Mouse (Mus musculus) midbrain, embryonic 11.5 days (tissue): Measurements from ENCODE around the gene Tmprss7. TPM values are rescaled to one million over a fixed set of nuclear protein-coding genes. Genes with fewer than 3 reads are reported as not detected.

Source experiments
- ATAC-seq: fragments of 200-750 bp; cut with Nextera tagmentation; 2 replicates; pipeline ENCODE4 v1.8.0; 2017; ENCODE audit warnings: moderate TSS enrichment, moderate library complexity; ENCODE audit not compliant: low FRiP score
- DNase-seq: peaks from one replicate; pipeline ENCODE4 v3.0.0; 2015; ENCODE audit warnings: low spot score; ENCODE audit errors: missing footprints
- H3K27ac ChIP-seq: fragments of 300-500 bp; sonication (generic); 2 replicates; pipeline ENCODE4 v1.5.1; 2014; ENCODE audit warnings: low read depth, low read length
- H3K27me3 ChIP-seq: fragments of 300-500 bp; sonication (generic); 2 replicates; pipeline ENCODE4 v1.6.1; 2014; ENCODE audit warnings: mild to moderate bottlenecking, low read length, moderate library complexity, mixed read lengths; ENCODE audit not compliant: control insufficient read depth, insufficient read depth
- H3K36me3 ChIP-seq: fragments of 300-500 bp; sonication (generic); 2 replicates; pipeline ENCODE4 v1.6.1; 2014; ENCODE audit warnings: mild to moderate bottlenecking, low read length, moderate library complexity, mixed read lengths; ENCODE audit not compliant: control insufficient read depth, insufficient read depth
- H3K4me1 ChIP-seq: fragments of 300-500 bp; sonication (generic); 2 replicates; pipeline ENCODE4 v1.6.1; 2014; ENCODE audit warnings: low read length; ENCODE audit not compliant: control insufficient read depth, insufficient read depth
- H3K4me2 ChIP-seq: fragments of 300-500 bp; sonication (generic); 2 replicates; pipeline ENCODE4 v1.6.1; 2014; ENCODE audit warnings: mild to moderate bottlenecking, moderate library complexity
- H3K4me3 ChIP-seq: fragments of 300-500 bp; sonication (generic); 2 replicates; pipeline ENCODE4 v1.5.1; 2014; ENCODE audit warnings: low read depth, low read length
- H3K9ac ChIP-seq: fragments of 300-500 bp; sonication (generic); 2 replicates; pipeline ENCODE4 v1.6.1; 2014; ENCODE audit warnings: low read length
- H3K9me3 ChIP-seq: fragments of 300-500 bp; sonication (generic); 2 replicates; pipeline ENCODE4 v1.6.1; 2016; ENCODE audit warnings: low read length; ENCODE audit not compliant: control insufficient read depth
- WGBS: fragments of 180-500 bp; shearing (Covaris S2); extraction: QIAGEN DNeasy Blood & Tissue Kit; methylation state at CpG from one replicate; pipeline ENCODE4 v1.1.7; 2014; 5-methylcytosine and 5-hydroxymethylcytosine counted together
- polyA plus RNA-seq: library from polyadenylated mRNA; unstranded; fragments of >200 nt; fragmentation: Nextera tagmentation; extraction: Ambion mirVana; gene quantifications from 2 replicates; pipeline ENCODE4 v1.2.1, GENCODE M21; 2014

The Tmprss7 gene
- polyA plus RNA-seq, 1 experiment from 2014 or later = 0.18 TPM

DNA sequence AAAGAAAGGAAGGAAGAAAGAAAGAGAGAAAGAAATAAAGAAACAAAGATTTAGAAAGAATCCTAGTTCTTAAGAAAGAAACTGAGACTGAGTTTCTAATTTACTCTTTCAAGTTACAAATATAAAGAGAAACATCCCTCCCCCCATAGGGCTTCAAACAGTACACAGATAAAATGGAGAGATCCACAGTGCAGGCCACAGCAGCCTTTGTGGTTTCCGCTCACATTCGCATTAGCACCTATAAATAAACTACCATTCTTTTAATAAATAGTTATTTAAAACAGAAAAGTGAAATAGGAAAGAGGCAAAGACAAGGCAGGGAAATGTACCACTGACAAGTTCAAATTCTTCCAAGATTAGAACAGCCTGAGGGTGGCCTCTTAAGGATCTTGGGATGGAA, 68.7 kb downstream of the Tmprss7 start:
- Histone ChIP-seq H3K27me3 (no peaks in the 10 kb centered on the region), H3K9ac (no peak overlapping the region), H3K9me3 (no peaks in the 10 kb centered on the region), H3K36me3 (no peaks in the 10 kb centered on the region), H3K4me3 (no peak overlapping the region), H3K4me1 (no peaks in the 10 kb centered on the region), H3K4me2 (no peak overlapping the region), H3K27ac (no peak overlapping the region)
- 88% methylated on average over 2 of the region's 2 CpGs for WGBS
- ATAC-seq = no peak
- peak; percentile 4 for DNase-seq

DNA sequence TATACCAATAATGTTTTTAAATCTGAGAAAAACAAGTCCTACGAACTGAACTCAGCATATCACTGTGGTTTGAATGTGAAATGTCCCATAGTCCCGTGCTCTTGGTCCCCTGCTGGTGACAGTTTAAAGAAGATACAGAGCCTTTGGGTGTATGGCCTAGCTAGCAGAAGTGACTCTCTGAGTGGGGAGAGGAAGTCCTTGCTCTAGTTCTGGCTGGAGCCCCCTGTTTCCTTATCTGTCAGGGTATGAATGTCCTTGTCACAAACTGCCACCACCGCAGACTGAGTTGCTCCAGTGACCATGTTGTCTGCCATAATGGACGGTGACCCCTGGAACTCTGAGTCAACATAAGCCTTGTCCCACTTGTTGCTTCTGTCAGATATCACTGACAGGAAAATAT, 70.2 kb downstream of the Tmprss7 start:
- 91% methylated on average over 4 of the region's 4 CpGs for WGBS
- ATAC-seq = no peak
- DNase-seq = no peak
- no peak overlapping the region for H3K4me3 ChIP-seq
- H3K9me3 ChIP-seq = no peaks in the 10 kb centered on the region
- H3K27me3 ChIP-seq = no peaks in the 10 kb centered on the region
- no peaks in the 10 kb centered on the region for H3K4me1 ChIP-seq
- H3K9ac ChIP-seq = no peak overlapping the region
- H3K27ac ChIP-seq = no peak overlapping the region
- H3K4me2 ChIP-seq = no peak overlapping the region
- no peaks in the 10 kb centered on the region for H3K36me3 ChIP-seq

DNA sequence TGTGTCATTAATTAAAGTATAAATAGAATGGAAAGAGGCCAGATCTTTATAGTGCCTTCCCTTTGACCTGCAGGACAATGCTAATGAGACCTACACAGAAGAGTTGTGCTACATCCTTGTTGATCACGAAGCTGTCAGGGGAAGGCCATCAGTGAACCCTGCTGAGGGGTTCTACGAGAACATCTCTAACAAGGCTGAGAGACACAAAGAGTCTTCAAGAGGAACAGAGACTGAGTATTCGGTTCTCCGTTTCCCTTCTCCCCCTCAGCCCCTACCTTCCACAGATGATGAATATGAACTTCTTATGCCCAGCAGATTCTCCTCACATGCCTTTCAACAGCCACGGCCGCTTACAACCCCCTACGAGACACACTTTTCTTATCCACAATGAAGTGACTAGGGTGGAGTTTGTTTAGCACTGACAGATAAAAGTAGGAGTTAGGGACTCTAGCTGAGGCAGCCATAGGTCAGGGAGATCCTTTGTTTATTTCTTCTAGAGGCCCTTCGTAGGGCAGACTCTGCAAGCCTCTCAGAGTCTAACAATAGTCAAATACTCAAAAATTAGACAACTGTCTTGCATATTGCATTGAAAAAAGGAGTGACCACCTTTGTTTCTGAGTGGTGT, 73.6 kb downstream of the Tmprss7 start:
- Histone ChIP-seq H3K9ac (no peak overlapping the region), H3K4me3 (no peak overlapping the region), H3K27me3 (no peaks in the 10 kb centered on the region), H3K36me3 (no peaks in the 10 kb centered on the region), H3K9me3 (no peaks in the 10 kb centered on the region), H3K4me1 (no peaks in the 10 kb centered on the region), H3K4me2 (no peak overlapping the region), H3K27ac (no peak overlapping the region)
- DNase-seq (no peak), ATAC-seq (no peak)
- 77% methylated on average over 8 of the region's 8 CpGs for WGBS

DNA sequence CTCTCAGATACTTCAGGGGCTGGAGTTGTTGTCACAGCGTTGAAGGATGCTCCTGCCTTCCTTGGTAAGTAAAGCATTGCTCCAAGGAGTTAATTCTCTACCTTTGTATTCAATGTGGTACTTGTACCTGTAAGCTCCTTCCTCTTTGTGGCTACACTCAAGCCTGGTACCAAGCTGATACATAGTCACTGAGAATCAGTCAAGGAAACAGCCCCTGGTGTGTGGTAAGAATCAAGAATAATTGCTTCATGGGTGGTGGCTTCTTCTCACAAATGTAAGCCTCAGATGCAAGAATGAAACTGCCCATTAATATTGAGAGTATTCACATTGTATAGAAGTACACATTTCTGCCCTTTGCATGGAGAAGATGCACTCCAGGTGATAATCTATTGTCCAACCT, 77.5 kb downstream of the Tmprss7 start:
- WGBS = 89% methylated on average over 1 of the region's 1 CpGs
- Histone ChIP-seq H3K4me3 (no peak overlapping the region), H3K4me2 (no peak overlapping the region), H3K27me3 (no peaks in the 10 kb centered on the region), H3K4me1 (no peaks in the 10 kb centered on the region), H3K36me3 (no peaks in the 10 kb centered on the region), H3K27ac (no peak overlapping the region), H3K9ac (no peak overlapping the region), H3K9me3 (no peaks in the 10 kb centered on the region)
- no peak for ATAC-seq
- DNase-seq = no peak

DNA sequence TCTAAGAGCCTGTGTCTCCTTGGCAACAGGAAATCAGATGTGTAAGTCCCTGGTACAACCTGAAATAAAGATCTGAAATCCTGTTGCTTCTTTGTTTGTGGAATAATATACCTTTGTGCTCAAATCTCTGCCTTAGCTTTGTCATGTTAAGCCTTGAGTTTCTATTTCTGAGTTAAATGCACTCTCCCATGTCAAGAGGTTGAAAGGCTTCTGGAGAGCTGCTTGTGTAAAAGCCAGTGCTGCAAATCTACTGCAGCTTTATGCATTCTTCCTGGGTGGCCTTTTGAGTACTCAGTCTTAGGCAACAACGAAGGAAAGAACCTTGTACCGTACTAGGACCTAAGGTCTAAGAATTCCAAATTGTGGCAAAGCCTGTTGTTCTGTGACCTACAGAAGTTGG, 80.2 kb downstream of the Tmprss7 start:
- no peaks in the 10 kb centered on the region for H3K27me3 ChIP-seq
- H3K4me3 ChIP-seq = no peak overlapping the region
- H3K36me3 ChIP-seq = no peaks in the 10 kb centered on the region
- 50% methylated on average over 2 of the region's 2 CpGs for WGBS
- DNase-seq (no peak), ATAC-seq (no peak)
- H3K4me1 ChIP-seq = no peaks in the 10 kb centered on the region
- H3K27ac ChIP-seq = no peak overlapping the region
- no peaks in the 10 kb centered on the region for H3K9me3 ChIP-seq
- no peak overlapping the region for H3K9ac ChIP-seq
- H3K4me2 ChIP-seq = no peak overlapping the region

DNA sequence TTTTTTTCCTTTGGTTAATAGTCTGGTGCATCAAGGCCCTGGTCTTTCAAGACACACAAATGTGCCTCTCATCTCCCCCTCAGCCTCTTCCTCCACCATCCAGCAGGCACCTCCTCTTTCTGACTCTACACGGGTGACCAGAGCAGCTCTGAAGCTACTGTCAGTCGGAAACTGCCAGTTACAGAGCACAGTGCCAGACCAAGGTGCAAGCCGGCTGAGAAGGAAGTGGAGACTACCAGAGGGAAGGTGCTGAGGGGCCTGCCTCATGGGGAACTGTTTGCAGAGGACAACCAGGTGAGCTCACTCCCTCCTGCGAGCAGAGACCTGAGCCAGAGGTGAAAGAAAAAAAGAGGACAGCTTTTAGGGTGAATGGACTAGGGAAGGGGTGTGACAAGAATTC, 83.2 kb downstream of the Tmprss7 start, which contains the start of gene Gcsam:
Gcsam (plus strand) TSS at position 114 of the 400 bp plus-strand sequence.
- no peak within 1 kb of the TSS for H3K9ac ChIP-seq
- H3K27me3 ChIP-seq = no peaks in the 10 kb centered on the region
- no peaks in the 10 kb centered on the region for H3K9me3 ChIP-seq
- H3K4me3 ChIP-seq = no peak within 1 kb of the TSS
- H3K27ac ChIP-seq = no peak within 1 kb of the TSS
- 73% methylated on average over 4 of the region's 4 CpGs for WGBS
- H3K4me1 ChIP-seq = no peaks in the 10 kb centered on the region
- ATAC-seq (no peak), DNase-seq (peak; percentile 35)
- no peaks in the 10 kb centered on the region for H3K36me3 ChIP-seq
- no peak within 1 kb of the TSS for H3K4me2 ChIP-seq

DNA sequence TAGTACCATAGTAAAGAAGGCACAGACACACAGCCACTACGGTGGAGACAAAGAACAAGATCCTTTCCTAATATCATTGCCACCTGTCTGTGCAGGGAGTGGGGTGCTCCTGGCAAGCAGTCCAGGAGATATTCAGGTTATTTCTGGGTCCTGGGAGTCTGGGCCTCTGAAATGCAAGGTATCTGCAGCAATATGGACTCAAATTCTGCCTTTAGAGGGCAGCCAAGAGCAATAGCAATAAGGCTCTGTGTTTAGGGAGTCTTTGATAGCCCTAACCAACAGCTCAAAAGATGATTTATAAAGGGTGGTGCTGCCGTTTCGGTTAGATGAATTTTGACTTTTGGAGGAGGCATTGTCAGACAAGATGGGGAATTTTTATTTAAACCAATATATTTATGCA, 84.2 kb downstream of the Tmprss7 start:
- DNase-seq (no peak), ATAC-seq (no peak)
- Histone ChIP-seq H3K4me2 (no peak overlapping the region), H3K9me3 (no peaks in the 10 kb centered on the region), H3K9ac (no peak overlapping the region), H3K4me1 (no peaks in the 10 kb centered on the region), H3K27me3 (no peaks in the 10 kb centered on the region), H3K27ac (no peak overlapping the region), H3K4me3 (no peak overlapping the region), H3K36me3 (no peaks in the 10 kb centered on the region)
- WGBS = 85% methylated on average over 3 of the region's 3 CpGs

DNA sequence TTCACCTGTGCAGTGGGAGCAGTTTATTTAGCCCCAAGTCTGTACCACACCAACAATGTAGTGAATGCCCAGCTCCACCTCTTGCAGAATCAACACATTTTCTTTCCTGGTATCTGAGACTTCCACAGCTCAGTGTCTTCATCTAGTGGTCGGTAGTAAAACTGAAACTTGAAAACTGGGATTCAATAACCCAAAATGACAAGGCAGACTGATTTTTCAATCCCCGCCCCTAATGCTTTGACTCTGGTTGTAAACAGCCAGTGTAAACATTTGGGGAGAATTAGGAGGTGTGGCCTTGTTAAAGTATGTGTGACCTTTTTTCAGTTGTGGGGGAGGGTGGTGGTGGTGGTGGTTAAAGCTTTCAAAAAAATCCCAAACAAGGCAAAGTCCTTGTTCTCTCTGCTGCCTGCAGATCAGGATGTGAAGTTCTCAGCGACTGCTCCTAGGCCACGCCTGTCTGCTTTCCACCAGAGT, 84.9 kb downstream of the Tmprss7 start:
- H3K4me3 ChIP-seq = no peak overlapping the region
- WGBS = 56% methylated on average over 4 of the region's 4 CpGs
- no peak overlapping the region for H3K27ac ChIP-seq
- no peak overlapping the region for H3K9ac ChIP-seq
- H3K4me2 ChIP-seq = no peak overlapping the region
- H3K27me3 ChIP-seq = no peaks in the 10 kb centered on the region
- H3K9me3 ChIP-seq = no peaks in the 10 kb centered on the region
- DNase-seq = no peak
- no peaks in the 10 kb centered on the region for H3K36me3 ChIP-seq
- peak; percentile 22; the same call in 1 of the 2 replicates for ATAC-seq
- H3K4me1 ChIP-seq = no peaks in the 10 kb centered on the region
